In the genomic region with DNA sequence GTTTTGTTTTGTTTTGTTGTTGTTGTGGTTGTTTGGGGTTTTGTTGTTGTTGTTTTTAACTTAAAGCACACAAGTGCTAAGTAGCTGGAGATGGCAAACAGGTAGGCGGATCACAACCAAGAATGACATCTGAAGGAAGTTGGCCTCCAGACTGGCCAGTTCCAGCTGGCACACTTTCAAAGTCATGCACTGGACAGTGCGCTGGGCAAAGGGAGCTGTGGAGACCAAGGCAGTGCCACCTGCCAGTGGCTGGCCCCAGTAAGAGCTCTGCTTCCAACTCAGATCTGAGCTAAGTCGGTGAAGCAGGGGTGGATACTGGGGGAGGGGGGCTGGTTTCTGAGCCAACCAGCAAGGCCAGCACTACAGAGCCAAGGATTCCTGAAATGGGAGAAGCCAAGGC, we compare ENCODE assay signal across 16 mouse cellular contexts. TPM values are rescaled to one million over a fixed set of nuclear protein-coding genes. Genes with fewer than 3 reads are reported as not detected.
DNase-seq lines count a peak whose midpoint lies in the region; ATAC-seq and TF ChIP-seq lines count a peak whose summit lies in the region.
"Had no signal": no experiment of that assay in that cellular context is flagged by ENCODE, and none has a peak within 500 bp of the region (broad histone marks: within the 10 kb centered on the region; RNA-seq: fewer than 3 reads in every experiment).

No protein-coding gene starts in this region.

- H3K4me3 ChIP-seq in hindbrain, postnatal 0 days (ENCODE audit: low read length) = no peak overlapping the region
- H3K4me3 ChIP-seq in hindbrain, embryonic 11.5 days (ENCODE audit: low read depth, low read length) = no peak overlapping the region
- H3K4me3 ChIP-seq in forebrain, embryonic 13.5 days = no peak overlapping the region
- H3K4me3 ChIP-seq: hindbrain, embryonic 10.5 days; liver, embryonic 15.5 days; midbrain, embryonic 10.5 days had no signal

- no peaks in the 10 kb centered on the region for H3K9me3 ChIP-seq in hindbrain, postnatal 0 days (ENCODE audit: low read length)
- H3K9me3 ChIP-seq in hindbrain, embryonic 11.5 days (ENCODE audit: control insufficient read depth, low read length) = no peaks in the 10 kb centered on the region
- H3K9me3 ChIP-seq in forebrain, embryonic 13.5 days (replicated peaks) = no peaks in the 10 kb centered on the region
- H3K9me3 ChIP-seq: hindbrain, embryonic 10.5 days; liver, embryonic 15.5 days; midbrain, embryonic 10.5 days had no signal

- H3K27ac ChIP-seq in hindbrain, postnatal 0 days = no peak overlapping the region
- H3K27ac ChIP-seq in hindbrain, embryonic 11.5 days (ENCODE audit: low read depth, low read length) = no peak overlapping the region
- H3K27ac ChIP-seq in forebrain, embryonic 13.5 days = no peak overlapping the region
- H3K27ac ChIP-seq: hindbrain, embryonic 10.5 days; liver, embryonic 15.5 days; midbrain, embryonic 10.5 days had no signal

- ATAC-seq in hindbrain, postnatal 0 days = no peak
- no peak for ATAC-seq in hindbrain, embryonic 11.5 days (ENCODE audit: low FRiP score)
- no peak for ATAC-seq in forebrain, embryonic 13.5 days
- ATAC-seq: intestine, embryonic 16.5 days; Patski had no signal

- H3K9ac ChIP-seq in hindbrain, postnatal 0 days (replicated peaks; ENCODE audit: low read length) = no peak overlapping the region
- no peak overlapping the region for H3K9ac ChIP-seq in hindbrain, embryonic 11.5 days (ENCODE audit: low read depth, low read length)
- no peak overlapping the region for H3K9ac ChIP-seq in forebrain, embryonic 13.5 days
- H3K9ac ChIP-seq: liver, embryonic 15.5 days had no signal

- TF ChIP-seq CTCF in hindbrain, postnatal 0 days (IDR thresholded peaks at IDR 0.05; ENCODE audit: low read depth) = no peak

- 61% methylated on average over 3 of the region's 3 CpGs for WGBS in hindbrain, postnatal 0 days
- 74% methylated on average over 3 of the region's 3 CpGs for WGBS in hindbrain, embryonic 11.5 days
- 80% methylated on average over 3 of the region's 3 CpGs for WGBS in forebrain, embryonic 13.5 days

- H3K36me3 ChIP-seq in hindbrain, postnatal 0 days (ENCODE audit: insufficient read depth, low read length) = no peaks in the 10 kb centered on the region
- no peaks in the 10 kb centered on the region for H3K36me3 ChIP-seq in hindbrain, embryonic 11.5 days (ENCODE audit: control insufficient read depth, insufficient read depth, low read length)
- H3K36me3 ChIP-seq in forebrain, embryonic 13.5 days (ENCODE audit: poor library complexity, severe bottlenecking) = no peaks in the 10 kb centered on the region
- H3K36me3 ChIP-seq: hindbrain, embryonic 10.5 days; liver, embryonic 15.5 days; midbrain, embryonic 10.5 days had no signal

- H3K27me3 ChIP-seq in hindbrain, postnatal 0 days (ENCODE audit: insufficient read depth, low read length) = no peaks in the 10 kb centered on the region
- no peaks in the 10 kb centered on the region for H3K27me3 ChIP-seq in hindbrain, embryonic 11.5 days (ENCODE audit: control insufficient read depth, insufficient read depth, low read length)
- H3K27me3 ChIP-seq in forebrain, embryonic 13.5 days = no peaks in the 10 kb centered on the region
- H3K27me3 ChIP-seq: Patski had no signal

- DNase-seq in cerebellum, postnatal 10 days = peak; percentile 71 to 74
- no peak for DNase-seq in cerebellum, adult 9-10 months
- peak; percentile 18 for DNase-seq in hindbrain, postnatal 0 days (ENCODE audit: low spot score)
- no peak for DNase-seq in hindbrain, embryonic 11.5 days (ENCODE audit: low spot score)
- DNase-seq in adrenal gland, postnatal 10 days = peak; percentile 71
- DNase-seq in kidney, postnatal 14 days = peak; percentile 51
- DNase-seq in layer of hippocampus, adult 9-10 months (ENCODE audit: low spot score) = no peak
- DNase-seq: thymus, postnatal 14 days had no signal

- H3K4me2 ChIP-seq in hindbrain, postnatal 0 days (ENCODE audit: low read depth, low read length) = no peak overlapping the region
- no peak overlapping the region for H3K4me2 ChIP-seq in hindbrain, embryonic 11.5 days (replicated peaks; ENCODE audit: low read depth, low read length)
- H3K4me2 ChIP-seq in forebrain, embryonic 13.5 days = no peak overlapping the region
- H3K4me2 ChIP-seq: liver, embryonic 15.5 days had no signal

- no peaks in the 10 kb centered on the region for H3K4me1 ChIP-seq in hindbrain, postnatal 0 days (ENCODE audit: insufficient read depth, low read length)
- H3K4me1 ChIP-seq in hindbrain, embryonic 11.5 days (replicated peaks; ENCODE audit: control insufficient read depth, insufficient read depth, low read length) = no peaks in the 10 kb centered on the region
- no peaks in the 10 kb centered on the region for H3K4me1 ChIP-seq in forebrain, embryonic 13.5 days

RNA-seq across cellular contexts. Expression of a gene that starts 7.5 kb away (rescaled TPM):
- total RNA-seq in hindbrain, postnatal 0 days (2014; rRNA removed) = 0.58 and 2.0 TPM in 2 replicates
- 1.4 and 1.6 TPM in 2 replicates for polyA plus RNA-seq in hindbrain, postnatal 0 days (2015; fragmentation: Nextera tagmentation; extraction: Ambion mirVana)
- polyA plus RNA-seq in hindbrain, embryonic 11.5 days (2014; fragmentation: Nextera tagmentation; extraction: Ambion mirVana) = 0.22 and 0.25 TPM in 2 replicates
- total RNA-seq in adrenal gland, postnatal 10 days (2021) = 10 to 100 TPM in 1 of 2 experiments, 1 to 10 TPM in 1; 4.2 to 15.1 TPM
- polyA plus RNA-seq in forebrain, embryonic 13.5 days (2015; fragmentation: Nextera tagmentation; extraction: Ambion mirVana) = 0.09 TPM in 1 of 2 replicates, not detected in the other
- polyA plus RNA-seq: forebrain, embryonic 11.5 days; hindbrain, embryonic 10.5 days had no signal

RNA-seq across cellular contexts. Expression of a gene that starts 39.0 kb away (rescaled TPM):
- 0.84 TPM in 1 of 2 replicates, not detected in the other for total RNA-seq in hindbrain, postnatal 0 days (2014; rRNA removed)
- not detected in 2 replicates for polyA plus RNA-seq in hindbrain, postnatal 0 days (2015; fragmentation: Nextera tagmentation; extraction: Ambion mirVana)
- polyA plus RNA-seq in hindbrain, embryonic 11.5 days (2014; fragmentation: Nextera tagmentation; extraction: Ambion mirVana) = not detected in 2 replicates
- 1 to 10 TPM; 1.5 to 1.7 TPM for total RNA-seq in adrenal gland, postnatal 10 days (2021)
- polyA plus RNA-seq in forebrain, embryonic 13.5 days (2015; fragmentation: Nextera tagmentation; extraction: Ambion mirVana) = not detected in 2 replicates
- polyA plus RNA-seq: forebrain, embryonic 11.5 days; hindbrain, embryonic 10.5 days; limb, embryonic 11.5 days; midbrain, embryonic 10.5 days; Patski had no signal

Comparison
In these comparisons a context has a peak if more than half of its experiments do, and no peak if none do; other contexts are left out.
1. DNase-seq: peak in cerebellum, postnatal 10 days (2 of 2), hindbrain, postnatal 0 days (single experiment), adrenal gland, postnatal 10 days (single experiment) and kidney, postnatal 14 days (single experiment); none in cerebellum, adult 9-10 months (single experiment), hindbrain, embryonic 11.5 days (single experiment) and layer of hippocampus, adult 9-10 months (single experiment).